Mouse (Mus musculus) A20 (cell line): ENCODE results near the gene Bmp7.

Experiments used
- DNase-seq: peaks from one replicate; pipeline ENCODE4 v3.0.0-alpha.2; 2011; ENCODE audit warnings: low read depth, low spot score

Gene Bmp7

GRCm38 (mm10) chr2:172854136-172854535, 86.0 kb downstream of the Bmp7 start:
- DNase-seq, result no peak

- no peak for DNase-seq
These were observed 88.3 kb downstream of the Bmp7 start for GRCm38 (mm10) chr2:172851773-172852172.

GRCm38 (mm10) chr2:172848193-172848592, 91.9 kb downstream of the Bmp7 start:
- peak; percentile 25 for DNase-seq

GRCm38 (mm10) chr2:172846311-172846575, 93.9 kb downstream of the Bmp7 start:
- no peak for DNase-seq

GRCm38 (mm10) chr2:172845536-172846310, 94.4 kb downstream of the Bmp7 start:
- no peak for DNase-seq

GRCm38 (mm10) chr2:172843903-172844302, 96.2 kb downstream of the Bmp7 start:
- DNase-seq, result no peak

GRCm38 (mm10) chr2:172842306-172842705, 97.8 kb downstream of the Bmp7 start:
- no peak for DNase-seq

- DNase-seq, result no peak
These were observed 99.0 kb downstream of the Bmp7 start for GRCm38 (mm10) chr2:172840905-172841750.

GRCm38 (mm10) chr2:172839317-172839980, 100.7 kb downstream of the Bmp7 start:
- no peak for DNase-seq

GRCm38 (mm10) chr2:172836516-172836915, 103.6 kb downstream of the Bmp7 start:
- no peak for DNase-seq

GRCm38 (mm10) chr2:172833196-172833595, 106.9 kb downstream of the Bmp7 start:
- DNase-seq, result no peak

GRCm38 (mm10) chr2:172831762-172832161, 108.4 kb downstream of the Bmp7 start:
- peak; percentile 76 for DNase-seq

- peak; percentile 73 for DNase-seq
These were observed 109.0 kb downstream of the Bmp7 start for GRCm38 (mm10) chr2:172831133-172831532.

GRCm38 (mm10) chr2:172828229-172828628, 111.9 kb downstream of the Bmp7 start:
- no peak for DNase-seq

- DNase-seq, result peak; percentile 48
These were observed 112.6 kb downstream of the Bmp7 start for GRCm38 (mm10) chr2:172827564-172827963.

- DNase-seq, result no peak
These were observed 114.4 kb downstream of the Bmp7 start for GRCm38 (mm10) chr2:172825785-172826145.

GRCm38 (mm10) chr2:172824906-172825784, 115.0 kb downstream of the Bmp7 start:
- peak; percentile 9 for DNase-seq

GRCm38 (mm10) chr2:172818631-172819230, 121.4 kb downstream of the Bmp7 start:
- DNase-seq, result no peak
